ENCODE assay signal across 22 mouse cellular contexts in the genomic region with DNA sequence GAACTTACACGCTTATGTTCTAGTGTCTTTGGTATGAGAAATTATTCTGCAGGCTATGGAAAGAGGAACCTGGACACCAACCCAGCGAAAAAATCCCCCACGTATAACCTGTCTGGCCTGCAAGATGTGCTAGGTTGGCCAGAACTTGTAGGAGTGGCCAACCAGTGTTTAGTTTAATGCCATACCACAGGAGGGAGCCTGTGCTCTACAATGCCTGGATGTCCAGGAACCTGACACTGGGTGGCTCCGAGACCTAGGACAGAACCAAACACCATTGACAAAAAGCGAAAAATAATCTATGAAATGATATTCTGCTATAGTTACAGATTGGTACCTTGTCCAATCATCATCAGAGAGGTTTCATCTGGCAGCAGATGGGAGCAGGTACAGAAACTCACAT. TPM values are rescaled to one million over a fixed set of nuclear protein-coding genes. Genes with fewer than 3 reads are reported as not detected.
A peak's percentile ranks its signal among the peaks of the same experiment; 100 is the strongest.
DNase-seq lines count a peak whose midpoint lies in the region; ATAC-seq and TF ChIP-seq lines count a peak whose summit lies in the region.
"Had no signal": no experiment of that assay in that cellular context is flagged by ENCODE, and none has a peak within 500 bp of the region (broad histone marks: within the 10 kb centered on the region; RNA-seq: fewer than 3 reads in every experiment).

No protein-coding gene starts in this region.

- no peaks in the 10 kb centered on the region for H3K36me3 ChIP-seq in neural tube, embryonic 11.5 days (ENCODE audit: control insufficient read depth, insufficient read depth, low read length)
- no peaks in the 10 kb centered on the region for H3K36me3 ChIP-seq in neural tube, embryonic 15.5 days
- no peaks in the 10 kb centered on the region for H3K36me3 ChIP-seq in stomach, postnatal 0 days (ENCODE audit: control insufficient read depth, insufficient read depth, low read length)
- H3K36me3 ChIP-seq: embryonic facial prominence, embryonic 13.5 days; heart, embryonic 13.5 days; limb, embryonic 12.5 days had no signal

- DNase-seq in heart, adult 11 months, result peak; percentile 37
- no peak for DNase-seq in heart, adult 8-10 months (ENCODE audit: low spot score)
- DNase-seq in neural tube, embryonic 11.5 days (ENCODE audit: low spot score), result peak; percentile 10
- DNase-seq in adrenal gland, postnatal 25 days, result peak; percentile 2
- peak; percentile 22 for DNase-seq in stomach, postnatal 0 days (ENCODE audit: low spot score)
- no peak for DNase-seq in left cerebral cortex, postnatal 10 days (ENCODE audit: extremely low spot score in 1 of 2, low spot score in 2 of 2)
- DNase-seq in thymus, adult 18-20 months, result no peak
- DNase-seq: cerebellum, adult 2 months; heart, postnatal 36 days; thymus, postnatal 36 days had no signal

- H3K9me3 ChIP-seq in neural tube, embryonic 11.5 days (ENCODE audit: control insufficient read depth, low read length), result no peaks in the 10 kb centered on the region
- no peaks in the 10 kb centered on the region for H3K9me3 ChIP-seq in neural tube, embryonic 15.5 days (replicated peaks)
- H3K9me3 ChIP-seq in stomach, postnatal 0 days (ENCODE audit: control insufficient read depth, low read length), result no peaks in the 10 kb centered on the region
- H3K9me3 ChIP-seq: embryonic facial prominence, embryonic 13.5 days; heart, embryonic 13.5 days; limb, embryonic 12.5 days had no signal

- TF ChIP-seq EP300 in stomach, postnatal 0 days (optimal IDR thresholded peaks at IDR 0.05), result no peak

- intact Hi-C loops in left cerebral cortex, postnatal 10 days (cut with DNase I), result no loop called here

- 84% methylated on average over 5 of the region's 5 CpGs for WGBS in neural tube, embryonic 11.5 days
- 79% methylated on average over 5 of the region's 5 CpGs for WGBS in neural tube, embryonic 15.5 days
- WGBS in stomach, postnatal 0 days, result 73% methylated on average over 5 of the region's 5 CpGs

- H3K9ac ChIP-seq in neural tube, embryonic 11.5 days (ENCODE audit: low read length), result no peak overlapping the region
- no peak overlapping the region for H3K9ac ChIP-seq in neural tube, embryonic 15.5 days (replicated peaks)
- H3K9ac ChIP-seq in stomach, postnatal 0 days (ENCODE audit: low read length), result no peak overlapping the region
- H3K9ac ChIP-seq: embryonic facial prominence, embryonic 13.5 days; heart, embryonic 13.5 days; limb, embryonic 12.5 days had no signal

- no peaks in the 10 kb centered on the region for H3K4me1 ChIP-seq in neural tube, embryonic 11.5 days (ENCODE audit: control insufficient read depth, insufficient read depth, low read length)
- H3K4me1 ChIP-seq in neural tube, embryonic 15.5 days, result no peaks in the 10 kb centered on the region
- no peaks in the 10 kb centered on the region for H3K4me1 ChIP-seq in stomach, postnatal 0 days (replicated peaks; ENCODE audit: control insufficient read depth, insufficient read depth)
- H3K4me1 ChIP-seq: embryonic facial prominence, embryonic 13.5 days; heart, embryonic 13.5 days; limb, embryonic 12.5 days had no signal

- no peak overlapping the region for H3K27ac ChIP-seq in neural tube, embryonic 11.5 days (ENCODE audit: low read depth, low read length)
- no peak overlapping the region for H3K27ac ChIP-seq in neural tube, embryonic 15.5 days (replicated peaks)
- no peak overlapping the region for H3K27ac ChIP-seq in stomach, postnatal 0 days (replicated peaks)
- H3K27ac ChIP-seq: embryonic facial prominence, embryonic 13.5 days; heart, embryonic 13.5 days; limb, embryonic 12.5 days had no signal

- no peak overlapping the region for H3K4me2 ChIP-seq in neural tube, embryonic 11.5 days (ENCODE audit: low read depth)
- H3K4me2 ChIP-seq in neural tube, embryonic 15.5 days, result no peak overlapping the region
- H3K4me2 ChIP-seq in stomach, postnatal 0 days (replicated peaks; ENCODE audit: low read depth), result no peak overlapping the region
- H3K4me2 ChIP-seq: embryonic facial prominence, embryonic 13.5 days; heart, embryonic 13.5 days; limb, embryonic 12.5 days had no signal

- peak; percentile 57 for TF ChIP-seq CTCF in stomach, postnatal 0 days (IDR thresholded peaks at IDR 0.05; ENCODE audit: low read depth)

- no peak for ATAC-seq in neural tube, embryonic 11.5 days (ENCODE audit: insufficient read depth, low FRiP score, low TSS enrichment)
- no peak for ATAC-seq in neural tube, embryonic 15.5 days (ENCODE audit: low FRiP score)
- no peak for ATAC-seq in stomach, postnatal 0 days (ENCODE audit: low FRiP score, low TSS enrichment)
- ATAC-seq: forebrain, embryonic 16.5 days; hindbrain, embryonic 16.5 days; midbrain, embryonic 16.5 days had no signal

- H3K27me3 ChIP-seq in neural tube, embryonic 11.5 days (ENCODE audit: control insufficient read depth, insufficient read depth, low read length), result no peaks in the 10 kb centered on the region
- H3K27me3 ChIP-seq in neural tube, embryonic 15.5 days (replicated peaks), result no peaks in the 10 kb centered on the region
- no peaks in the 10 kb centered on the region for H3K27me3 ChIP-seq in stomach, postnatal 0 days (ENCODE audit: control insufficient read depth, insufficient read depth, low read length)
- H3K27me3 ChIP-seq: embryonic facial prominence, embryonic 13.5 days; heart, embryonic 13.5 days; limb, embryonic 12.5 days had no signal

- H3K4me3 ChIP-seq in neural tube, embryonic 11.5 days (ENCODE audit: low read depth, low read length), result no peak overlapping the region
- no peak overlapping the region for H3K4me3 ChIP-seq in neural tube, embryonic 15.5 days (replicated peaks)
- H3K4me3 ChIP-seq in stomach, postnatal 0 days (ENCODE audit: low read depth, low read length), result no peak overlapping the region
- H3K4me3 ChIP-seq: embryonic facial prominence, embryonic 13.5 days; heart, embryonic 13.5 days; limb, embryonic 12.5 days had no signal

RNA-seq across cellular contexts. Expression of a gene that starts 8.7 kb away (rescaled TPM):
- total RNA-seq in heart, adult 8-10 months (2022), result under 1 TPM in 1 of 4 experiments, not detected in 3; 0.29 TPM
- 0.16 TPM in 1 of 2 replicates, not detected in the other for polyA plus RNA-seq in neural tube, embryonic 11.5 days (2014; fragmentation: Nextera tagmentation; extraction: Ambion mirVana)
- polyA plus RNA-seq in neural tube, embryonic 15.5 days (2015; fragmentation: Nextera tagmentation; extraction: Ambion mirVana), result 1.5 TPM in 1 of 2 replicates, not detected in the other
- 0.76 TPM in 1 of 2 replicates, not detected in the other for total RNA-seq in adrenal gland, postnatal 25 days (2021)
- polyA plus RNA-seq in stomach, postnatal 0 days (2015; fragmentation: Nextera tagmentation; extraction: Ambion mirVana), result 42.1 and 44.3 TPM in 2 replicates
- not detected for total RNA-seq in left cerebral cortex, postnatal 10 days (2021)
- total RNA-seq: common myeloid progenitor, adult 5-6 weeks; heart, postnatal 36 days; left cerebral cortex, adult 18-20 months; megakaryocyte-erythroid progenitor cell, adult 5-6 weeks had no signal
- polyA plus RNA-seq: cerebellum, adult 2 months; forebrain, embryonic 16.5 days; heart, embryonic 13.5 days; hindbrain, embryonic 16.5 days; limb, embryonic 12.5 days; midbrain, embryonic 16.5 days had no signal

RNA-seq across cellular contexts. Expression of a gene that starts 22.1 kb away (rescaled TPM):
- total RNA-seq in heart, adult 8-10 months (2022), result not detected
- polyA plus RNA-seq in neural tube, embryonic 11.5 days (2014; fragmentation: Nextera tagmentation; extraction: Ambion mirVana), result not detected in 2 replicates
- polyA plus RNA-seq in neural tube, embryonic 15.5 days (2015; fragmentation: Nextera tagmentation; extraction: Ambion mirVana), result 0.45 TPM in 1 of 2 replicates, not detected in the other
- not detected in 2 replicates for total RNA-seq in adrenal gland, postnatal 25 days (2021)
- polyA plus RNA-seq in stomach, postnatal 0 days (2015; fragmentation: Nextera tagmentation; extraction: Ambion mirVana), result 79.4 and 79.9 TPM in 2 replicates
- not detected for total RNA-seq in left cerebral cortex, postnatal 10 days (2021)
- total RNA-seq: common myeloid progenitor, adult 5-6 weeks; heart, postnatal 36 days; left cerebral cortex, adult 18-20 months; megakaryocyte-erythroid progenitor cell, adult 5-6 weeks had no signal
- polyA plus RNA-seq: cerebellum, adult 2 months; embryonic facial prominence, embryonic 13.5 days; forebrain, embryonic 16.5 days; heart, embryonic 13.5 days; hindbrain, embryonic 16.5 days; limb, embryonic 12.5 days; midbrain, embryonic 16.5 days had no signal

RNA-seq across cellular contexts. Expression of a gene that starts 31.2 kb away (rescaled TPM):
- total RNA-seq in heart, adult 8-10 months (2022), result under 1 TPM in 2 of 4 experiments, not detected in 2; 0.23 to 0.25 TPM
- polyA plus RNA-seq in neural tube, embryonic 11.5 days (2014; fragmentation: Nextera tagmentation; extraction: Ambion mirVana), result not detected in 2 replicates
- polyA plus RNA-seq in neural tube, embryonic 15.5 days (2015; fragmentation: Nextera tagmentation; extraction: Ambion mirVana), result not detected in 2 replicates
- 0.24 TPM in 1 of 2 replicates, not detected in the other for total RNA-seq in adrenal gland, postnatal 25 days (2021)
- polyA plus RNA-seq in stomach, postnatal 0 days (2015; fragmentation: Nextera tagmentation; extraction: Ambion mirVana), result 0.10 and 0.16 TPM in 2 replicates
- not detected for total RNA-seq in left cerebral cortex, postnatal 10 days (2021)
- total RNA-seq: common myeloid progenitor, adult 5-6 weeks; left cerebral cortex, adult 18-20 months; megakaryocyte-erythroid progenitor cell, adult 5-6 weeks had no signal
- polyA plus RNA-seq: cerebellum, adult 2 months; forebrain, embryonic 16.5 days; heart, embryonic 13.5 days; hindbrain, embryonic 16.5 days; large intestine, adult 2 months; limb, embryonic 12.5 days; liver, embryonic 16.5 days; midbrain, embryonic 16.5 days had no signal

Comparison
In these comparisons a context has a peak if more than half of its experiments do, and no peak if none do; other contexts are left out.
1. DNase-seq: peak in heart, adult 11 months (single experiment), neural tube, embryonic 11.5 days (single experiment), adrenal gland, postnatal 25 days (single experiment) and stomach, postnatal 0 days (single experiment); none in heart, adult 8-10 months (single experiment), left cerebral cortex, postnatal 10 days (0 of 2) and thymus, adult 18-20 months (0 of 2).